Mouse (Mus musculus): Measurements from ENCODE around the gene Rps6.

Rps6 gene
- long read RNA-seq, experiment 1, transcript Rps6-201 (5 exons, 878 nt), result major isoform, 2,024 of 2,078 reads
- long read RNA-seq, experiment 1, transcript Rps6-204 (4 exons, 1,128 nt), result minor isoform, 10 of 2,078 reads
- long read RNA-seq, experiment 1, partial matches to known transcripts, result 10 of 2,078 reads
- long read RNA-seq, experiment 1, other reads (novel, unspliced or antisense), result 30 of 2,078 reads
- long read RNA-seq, experiment 2, transcript Rps6-204 (4 exons, 1,128 nt), result minor isoform, 13 of 2,161 reads
- long read RNA-seq, experiment 2, transcript Rps6-202 (4 exons, 639 nt), result minor isoform, 7 of 2,161 reads
- long read RNA-seq, experiment 2, transcript Rps6-201 (5 exons, 878 nt), result major isoform, 2,092 of 2,161 reads
- long read RNA-seq, experiment 2, partial matches to known transcripts, result 7 of 2,161 reads
- long read RNA-seq, experiment 2, other reads (novel, unspliced or antisense), result 42 of 2,161 reads

- intact Hi-C loops (cut with DNase I), result loop anchor here (2.0 kb wide), 1 partner anchor 17 kb away; the partner anchor contains the start of gene Acer2
Measured at GRCm38 (mm10) chr4:86857113-86858069, at the start of gene Rps6. Gene Rps6, minus strand, starts transcription at chr4:86857412.

DNA sequence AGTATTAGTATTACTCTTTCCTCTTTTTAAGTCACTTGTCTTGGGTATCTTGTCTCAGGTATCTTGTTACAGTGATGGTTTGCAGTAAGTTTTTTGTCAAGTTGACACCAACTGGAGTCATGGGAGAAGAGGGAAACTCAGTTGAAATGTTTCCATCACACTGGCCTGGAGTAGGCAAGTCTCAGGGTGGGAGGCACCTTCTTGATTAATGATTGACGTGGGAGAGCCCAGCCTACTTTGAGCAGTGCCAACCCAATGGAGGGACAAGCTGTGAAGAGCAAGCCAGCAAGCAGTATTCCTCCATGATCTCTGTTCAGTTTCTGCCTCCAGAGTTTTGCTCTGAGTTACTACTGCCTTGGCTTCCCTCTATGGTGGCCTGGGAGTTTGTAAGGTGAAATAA lies 48.7 kb upstream of the Rps6 start:
- intact Hi-C loops (cut with DNase I), result no loop called here

DNA sequence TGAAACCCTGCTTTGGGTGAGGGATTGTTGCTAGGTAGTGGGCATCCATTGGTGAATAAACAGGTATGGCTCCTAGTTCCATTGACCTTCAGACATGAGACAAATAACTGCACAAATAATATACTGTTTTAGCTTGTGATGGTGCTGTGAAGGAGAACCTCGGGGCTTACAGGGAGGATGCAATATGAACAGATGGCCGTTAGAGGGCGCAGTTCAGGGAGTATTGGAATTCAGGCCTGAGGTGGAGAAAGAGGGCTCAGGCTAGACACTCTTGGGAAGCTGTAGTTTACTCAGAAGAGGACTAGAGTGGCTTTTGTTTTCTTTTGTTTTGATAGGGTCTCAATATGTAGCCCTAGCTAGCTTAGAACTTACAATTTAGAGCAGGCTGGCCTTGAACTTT lies 47.8 kb upstream of the Rps6 start:
- intact Hi-C loops (cut with DNase I), result no loop called here

DNA sequence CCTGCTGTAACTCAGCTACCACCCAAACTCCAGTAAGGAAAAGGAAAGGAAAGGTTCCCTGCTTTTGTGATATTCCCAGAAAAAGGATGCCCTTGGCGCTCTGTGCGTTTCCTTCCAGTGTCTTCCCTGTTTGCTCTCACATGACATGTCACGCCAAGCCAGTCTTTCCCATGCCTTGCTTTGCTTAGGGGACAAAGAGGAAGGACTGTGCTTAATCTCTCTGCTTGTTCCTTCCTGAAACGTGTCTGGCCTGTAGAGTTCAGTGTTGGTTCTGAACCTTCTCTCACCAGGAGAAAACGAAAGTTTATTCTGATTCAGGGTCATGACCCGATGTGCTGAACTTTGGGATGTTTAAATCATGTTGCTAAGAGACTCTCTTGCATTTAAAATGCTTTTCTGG lies 45.1 kb upstream of the Rps6 start:
- intact Hi-C loops (cut with DNase I), result no loop called here

GRCm38 (mm10) chr4:86898791-86899474 lies 41.7 kb upstream of the Rps6 start:
- intact Hi-C loops (cut with DNase I), result no loop called here

- intact Hi-C loops (cut with DNase I), result no loop called here
Measured at GRCm38 (mm10) chr4:86897411-86897810, 40.2 kb upstream of the Rps6 start.

DNA sequence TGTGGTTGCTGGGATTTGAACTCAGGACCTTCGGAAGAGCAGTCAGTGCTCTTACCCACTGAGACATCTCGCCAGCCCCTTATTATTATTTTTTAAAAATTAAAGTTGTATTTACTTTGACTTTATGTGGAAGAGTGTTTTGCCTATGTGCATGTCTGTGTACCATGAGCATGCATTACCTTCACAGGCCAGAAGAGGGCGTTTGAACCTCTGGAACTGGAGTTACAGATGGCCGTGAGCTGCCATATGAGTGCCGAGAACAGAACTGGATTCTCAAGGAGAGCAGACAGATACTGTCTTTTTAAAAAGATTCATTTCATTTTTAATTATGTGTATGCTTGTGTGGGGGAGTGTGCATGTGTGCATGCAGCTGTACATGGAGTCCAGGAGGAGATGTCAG lies 30.7 kb upstream of the Rps6 start:
- intact Hi-C loops (cut with DNase I), result no loop called here

DNA sequence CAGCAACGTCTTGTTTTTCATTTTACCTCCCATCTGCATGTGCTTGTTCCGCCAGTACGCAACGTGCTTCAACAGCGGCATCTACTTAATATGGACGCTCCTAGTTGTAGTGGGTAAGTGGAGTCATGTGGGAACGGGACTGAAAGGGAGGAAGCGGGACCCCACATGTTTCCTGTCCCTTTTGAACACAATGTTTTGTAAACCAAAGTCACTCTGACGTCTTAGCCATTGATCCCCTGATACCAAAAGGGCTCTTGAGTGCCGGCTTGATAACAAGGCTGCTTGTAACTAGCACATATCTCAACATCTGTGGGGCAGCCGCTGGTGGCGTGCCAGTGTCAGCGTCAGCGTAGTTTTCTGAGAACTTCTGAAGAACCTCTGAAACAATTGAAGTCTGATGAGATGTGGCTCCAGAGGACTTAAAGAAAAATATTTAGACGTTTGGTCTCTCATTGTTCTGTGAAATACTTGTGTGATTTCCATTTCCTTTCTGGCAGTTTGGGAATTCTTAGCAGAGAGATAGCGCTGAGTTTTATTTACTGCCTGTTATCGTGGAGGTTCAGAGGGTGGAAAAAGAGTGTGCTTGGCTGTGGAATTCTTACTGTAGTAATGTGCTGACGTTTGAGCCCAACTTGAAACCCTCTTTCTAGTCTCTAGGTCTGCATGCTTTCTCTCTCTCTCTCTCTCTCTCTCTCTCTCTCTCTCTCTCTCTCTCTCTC lies 29.1 kb upstream of the Rps6 start:
- intact Hi-C loops (cut with DNase I), result no loop called here

GRCm38 (mm10) chr4:86885790-86886159 lies 28.6 kb upstream of the Rps6 start:
- intact Hi-C loops (cut with DNase I), result loop anchor here (2.0 kb wide), 1 partner anchor 37 kb away; no protein-coding TSS in a partner anchor

- intact Hi-C loops (cut with DNase I), result loop anchor here (2.0 kb wide), 1 partner anchor 38 kb away; no protein-coding TSS in a partner anchor
Measured at GRCm38 (mm10) chr4:86884945-86885344, 27.7 kb upstream of the Rps6 start.

- intact Hi-C loops (cut with DNase I), result no loop called here
Measured at GRCm38 (mm10) chr4:86882413-86882812, 25.2 kb upstream of the Rps6 start.

DNA sequence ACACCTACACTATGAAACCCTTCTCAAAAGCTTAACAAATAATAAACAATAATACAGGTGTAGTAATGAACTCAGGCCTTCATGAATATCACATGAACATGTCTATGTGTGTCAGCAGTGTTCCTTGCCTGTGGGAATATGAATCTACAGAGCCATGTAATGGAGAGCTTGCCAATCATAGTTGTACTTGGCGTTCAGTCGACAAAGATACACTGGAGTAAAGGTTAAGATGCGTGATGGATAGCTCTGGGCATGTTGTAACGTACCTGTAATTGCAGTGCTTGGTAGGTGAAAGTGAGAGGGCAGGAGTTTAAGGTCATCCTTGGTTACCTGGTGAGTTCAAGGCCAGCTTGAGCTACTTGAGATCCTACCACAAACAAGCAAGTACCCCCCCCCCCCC lies 24.0 kb upstream of the Rps6 start:
- intact Hi-C loops (cut with DNase I), result no loop called here

- intact Hi-C loops (cut with DNase I), result no loop called here
Measured at GRCm38 (mm10) chr4:86879477-86879876, 22.3 kb upstream of the Rps6 start.

DNA sequence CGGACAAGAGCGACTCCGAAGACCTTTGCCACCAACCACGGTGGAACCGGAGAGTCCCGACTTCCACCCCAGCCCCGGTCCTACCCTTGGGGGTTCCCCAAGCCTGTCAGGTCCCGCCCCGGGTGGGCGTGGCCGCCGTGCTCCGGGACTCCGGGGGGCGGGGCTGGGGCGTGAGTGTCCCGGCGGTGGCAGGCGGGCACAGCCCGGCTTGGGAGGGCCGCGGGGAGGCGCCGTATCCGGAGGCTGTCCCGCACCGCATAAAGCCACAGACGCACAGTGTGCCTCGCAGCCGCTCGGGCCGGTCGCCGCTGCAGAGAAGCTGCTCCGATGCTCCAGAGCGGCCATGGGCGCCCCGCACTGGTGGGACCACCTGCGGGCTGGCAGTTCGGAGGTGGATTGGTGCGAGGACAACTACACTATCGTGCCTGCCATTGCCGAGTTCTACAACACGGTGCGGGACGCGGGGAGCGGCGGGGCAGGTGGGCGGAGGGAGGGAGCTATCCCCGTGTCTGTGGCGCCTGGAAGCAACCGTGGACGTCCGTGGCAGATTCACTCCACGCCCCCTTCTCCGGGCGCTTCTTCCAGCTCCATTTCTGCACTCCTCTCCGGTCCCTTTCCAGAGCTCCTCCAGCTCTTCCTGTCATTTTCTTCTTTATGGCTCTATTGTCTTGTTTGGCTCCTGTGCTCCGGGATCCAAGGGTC lies 17.1 kb upstream of the Rps6 start, which contains the start of gene Acer2:
TSS of gene Acer2 (plus strand) at position 251 of the 702 bp plus-strand sequence.
- intact Hi-C loops (cut with DNase I), result loop anchor here (2.0 kb wide), 1 partner anchor 17 kb away; the partner anchor contains the start of gene Rps6

- intact Hi-C loops (cut with DNase I), result no loop called here
Measured at GRCm38 (mm10) chr4:86873072-86873471, 15.9 kb upstream of the Rps6 start.

DNA sequence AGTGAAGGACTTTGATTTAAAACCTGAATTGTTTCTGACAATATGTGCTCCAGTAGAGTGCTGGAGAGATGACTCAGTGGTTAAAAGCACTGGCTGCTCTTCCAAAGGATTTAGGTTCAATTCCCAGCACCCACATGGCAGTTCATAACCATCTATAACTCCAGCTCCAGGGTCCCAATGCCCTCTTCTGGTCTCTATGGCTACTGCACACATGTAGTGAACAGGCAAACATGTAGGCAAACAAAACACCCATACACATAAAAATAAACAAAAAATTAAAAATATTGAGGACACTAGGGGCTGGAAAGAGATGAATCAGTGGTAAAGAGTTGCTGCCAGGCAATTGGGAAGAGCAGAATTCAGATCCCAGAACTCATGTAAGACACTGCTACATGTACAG lies 14.8 kb upstream of the Rps6 start:
- intact Hi-C loops (cut with DNase I), result no loop called here

GRCm38 (mm10) chr4:86864087-86864486 lies 6.9 kb upstream of the Rps6 start:
- intact Hi-C loops (cut with DNase I), result no loop called here

- intact Hi-C loops (cut with DNase I), result no loop called here
Measured at GRCm38 (mm10) chr4:86858070-86858440, 843 bp upstream of the Rps6 start.

GRCm38 (mm10) chr4:86856304-86857112 lies 704 bp downstream of the Rps6 start:
- intact Hi-C loops (cut with DNase I), result loop anchor here (2.0 kb wide), 1 partner anchor 18 kb away; the partner anchor contains the start of gene Acer2
